Mouse (Mus musculus) ovary, adult 2 months (tissue): Measurements from ENCODE around the gene Nck2. TPM values are rescaled to one million over a fixed set of nuclear protein-coding genes. Genes with fewer than 3 reads are reported as not detected.

ENCODE experiments used
- polyA plus RNA-seq: library from polyadenylated mRNA; depleted of rRNA; stranded (reverse); fragments of >200 nt; gene quantifications from 2 replicates; pipeline ENCODE4 v1.2.3, GENCODE M21; 2012; rRNA removed

Gene Nck2
- 47.2 and 56.6 TPM in 2 replicates for polyA plus RNA-seq

DNA sequence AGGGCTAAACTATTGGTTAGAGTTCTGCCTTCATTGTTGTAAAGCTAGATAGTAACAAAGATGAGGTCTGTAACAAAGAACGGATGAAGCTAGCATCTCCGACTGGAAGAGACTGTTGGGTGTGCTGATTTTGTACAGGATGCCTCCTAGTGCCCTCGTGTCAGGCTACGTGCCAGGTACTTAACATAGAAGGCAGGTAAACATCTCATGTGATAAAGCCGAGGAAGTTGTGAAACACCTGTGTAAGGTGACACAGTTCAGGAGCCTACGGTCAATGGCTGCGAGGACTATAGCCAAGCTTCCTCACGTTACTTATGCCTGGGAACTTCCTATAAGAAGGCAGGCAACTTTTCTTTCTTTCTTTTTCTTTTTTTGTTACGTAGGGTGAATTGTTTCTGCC is at the start of gene Nck2:
Gene Nck2 (plus strand): TSS at position 49 of the 400 bp plus-strand sequence.

Other genes starting within 250 kb of the Nck2 start
- gene Fhl2, start 247.6 kb upstream of the Nck2 start, polyA plus RNA-seq: 62.8 and 68.1 TPM in 2 replicates